ENCODE assay signal across 14 mouse cellular contexts in genomic region chr4:103349219-103349618, GRCm38 (mm10). TPM values are rescaled to one million over a fixed set of nuclear protein-coding genes. Genes with fewer than 3 reads are reported as not detected.
DNase-seq lines count a peak whose midpoint lies in the region; ATAC-seq and TF ChIP-seq lines count a peak whose summit lies in the region.
"Had no signal": no experiment of that assay in that cellular context is flagged by ENCODE, and none has a peak within 500 bp of the region (broad histone marks: within the 10 kb centered on the region; RNA-seq: fewer than 3 reads in every experiment).

No protein-coding gene starts in this region.

- TF ChIP-seq CTCF in hindbrain, postnatal 0 days (IDR thresholded peaks at IDR 0.05; ENCODE audit: low read depth): peak; percentile 29
- TF ChIP-seq CTCF in midbrain, postnatal 0 days (IDR thresholded peaks at IDR 0.05): peak; percentile 41

- H3K9me3 ChIP-seq in hindbrain, postnatal 0 days (ENCODE audit: low read length): no peaks in the 10 kb centered on the region
- H3K9me3 ChIP-seq in hindbrain, embryonic 14.5 days (ENCODE audit: control insufficient read depth, low read length): no peaks in the 10 kb centered on the region
- H3K9me3 ChIP-seq in midbrain, postnatal 0 days (ENCODE audit: low read length): no peaks in the 10 kb centered on the region
- no peaks in the 10 kb centered on the region for H3K9me3 ChIP-seq in midbrain, embryonic 15.5 days
- H3K9me3 ChIP-seq: limb, embryonic 13.5 days had no signal

- WGBS in hindbrain, postnatal 0 days: 90% methylated on average over 4 of the region's 4 CpGs
- 90% methylated on average over 4 of the region's 4 CpGs for WGBS in hindbrain, embryonic 14.5 days
- 90% methylated on average over 4 of the region's 4 CpGs for WGBS in midbrain, postnatal 0 days
- 89% methylated on average over 4 of the region's 4 CpGs for WGBS in midbrain, embryonic 15.5 days

- H3K36me3 ChIP-seq in hindbrain, postnatal 0 days (ENCODE audit: insufficient read depth, low read length): no peaks in the 10 kb centered on the region
- H3K36me3 ChIP-seq in hindbrain, embryonic 14.5 days (replicated peaks; ENCODE audit: control insufficient read depth, insufficient read depth): no peaks in the 10 kb centered on the region
- H3K36me3 ChIP-seq in midbrain, postnatal 0 days (ENCODE audit: insufficient read depth, low read length): no peaks in the 10 kb centered on the region
- H3K36me3 ChIP-seq in midbrain, embryonic 15.5 days (replicated peaks): no peaks in the 10 kb centered on the region
- H3K36me3 ChIP-seq in splenic B cell, adult 2 months (ENCODE audit: control insufficient read depth, insufficient read depth, low read length, poor library complexity, severe bottlenecking): no peaks in the 10 kb centered on the region
- H3K36me3 ChIP-seq: limb, embryonic 13.5 days had no signal

- no peak for ATAC-seq in hindbrain, postnatal 0 days
- no peak for ATAC-seq in hindbrain, embryonic 14.5 days (ENCODE audit: low FRiP score)
- ATAC-seq in midbrain, postnatal 0 days (ENCODE audit: low FRiP score): no peak
- no peak for ATAC-seq in midbrain, embryonic 15.5 days (replicated peaks)

- no peaks in the 10 kb centered on the region for H3K27me3 ChIP-seq in hindbrain, postnatal 0 days (ENCODE audit: insufficient read depth, low read length)
- no peaks in the 10 kb centered on the region for H3K27me3 ChIP-seq in hindbrain, embryonic 14.5 days (ENCODE audit: control insufficient read depth, insufficient read depth, low read length)
- no peaks in the 10 kb centered on the region for H3K27me3 ChIP-seq in midbrain, postnatal 0 days (ENCODE audit: insufficient read depth, low read length)
- H3K27me3 ChIP-seq in midbrain, embryonic 15.5 days (replicated peaks): no peaks in the 10 kb centered on the region
- no peaks in the 10 kb centered on the region for H3K27me3 ChIP-seq in splenic B cell, adult 2 months (ENCODE audit: control insufficient read depth, insufficient read depth, low read length, poor library complexity, severe bottlenecking)
- H3K27me3 ChIP-seq: limb, embryonic 13.5 days had no signal

- no peaks in the 10 kb centered on the region for H3K4me1 ChIP-seq in hindbrain, postnatal 0 days (ENCODE audit: insufficient read depth, low read length)
- H3K4me1 ChIP-seq in hindbrain, embryonic 14.5 days (replicated peaks; ENCODE audit: control insufficient read depth, insufficient read depth, low read length): no peaks in the 10 kb centered on the region
- no peaks in the 10 kb centered on the region for H3K4me1 ChIP-seq in midbrain, postnatal 0 days (ENCODE audit: insufficient read depth, low read length)
- peaks cover 2% of the 10 kb centered on the region; the same call in 1 of the 2 replicates for H3K4me1 ChIP-seq in midbrain, embryonic 15.5 days

- H3K4me3 ChIP-seq in hindbrain, postnatal 0 days (ENCODE audit: low read length): no peak overlapping the region
- H3K4me3 ChIP-seq in hindbrain, embryonic 14.5 days (replicated peaks; ENCODE audit: low read length): no peak overlapping the region
- no peak overlapping the region for H3K4me3 ChIP-seq in midbrain, postnatal 0 days (ENCODE audit: low read depth, low read length)
- H3K4me3 ChIP-seq in midbrain, embryonic 15.5 days: no peak overlapping the region
- H3K4me3 ChIP-seq: limb, embryonic 13.5 days had no signal

- H3K27ac ChIP-seq in hindbrain, postnatal 0 days: no peak overlapping the region
- no peak overlapping the region for H3K27ac ChIP-seq in hindbrain, embryonic 14.5 days
- no peak overlapping the region for H3K27ac ChIP-seq in midbrain, postnatal 0 days (ENCODE audit: low read depth, low read length)
- H3K27ac ChIP-seq in midbrain, embryonic 15.5 days: no peak overlapping the region
- H3K27ac ChIP-seq: limb, embryonic 13.5 days had no signal

- H3K9ac ChIP-seq in hindbrain, postnatal 0 days (replicated peaks; ENCODE audit: low read length): no peak overlapping the region
- H3K9ac ChIP-seq in hindbrain, embryonic 14.5 days: no peak overlapping the region
- no peak overlapping the region for H3K9ac ChIP-seq in midbrain, postnatal 0 days (replicated peaks; ENCODE audit: low read length, poor library complexity, severe bottlenecking)
- H3K9ac ChIP-seq in midbrain, embryonic 15.5 days: no peak overlapping the region
- H3K9ac ChIP-seq: limb, embryonic 13.5 days had no signal

- no peak overlapping the region for H3K4me2 ChIP-seq in hindbrain, postnatal 0 days (ENCODE audit: low read depth, low read length)
- H3K4me2 ChIP-seq in hindbrain, embryonic 14.5 days (replicated peaks): no peak overlapping the region
- no peak overlapping the region for H3K4me2 ChIP-seq in midbrain, postnatal 0 days (ENCODE audit: low read depth, low read length, poor library complexity, severe bottlenecking)
- H3K4me2 ChIP-seq in midbrain, embryonic 15.5 days: no peak overlapping the region
- H3K4me2 ChIP-seq: limb, embryonic 13.5 days had no signal

- DNase-seq in hindbrain, postnatal 0 days (ENCODE audit: low spot score): no peak
- DNase-seq in hindbrain, embryonic 14.5 days (ENCODE audit: low spot score): no peak
- no peak for DNase-seq in midbrain, postnatal 0 days (ENCODE audit: low spot score)
- DNase-seq in NIH3T3 (ENCODE audit: low read depth): peak; percentile 42
- DNase-seq in splenic B cell, adult 2 months (ENCODE audit: low read depth, low spot score): peak; percentile 4
- DNase-seq in spleen, postnatal 14 days (ENCODE audit: low spot score in 2 of 2): no peak
- DNase-seq: embryo, embryonic 11 days; gastrocnemius, postnatal 25 days; kidney, adult 18-20 months; layer of hippocampus, adult 9-11 months had no signal

RNA-seq across cellular contexts. Expression of gene Oma1, which starts 35.6 kb away (rescaled TPM):
- 4.1 and 5.6 TPM in 2 replicates for total RNA-seq in hindbrain, postnatal 0 days (2014; rRNA removed)
- 9.3 and 9.9 TPM in 2 replicates for polyA plus RNA-seq in hindbrain, postnatal 0 days (2015; fragmentation: Nextera tagmentation; extraction: Ambion mirVana)
- 8.7 and 10.5 TPM in 2 replicates for polyA plus RNA-seq in hindbrain, embryonic 14.5 days (2014; fragmentation: Nextera tagmentation; extraction: Ambion mirVana)
- 7.7 and 7.9 TPM in 2 replicates for total RNA-seq in midbrain, postnatal 0 days (2014; rRNA removed)
- 8.2 and 8.6 TPM in 2 replicates for polyA plus RNA-seq in midbrain, postnatal 0 days (2015; fragmentation: Nextera tagmentation; extraction: Ambion mirVana)
- 8.7 and 9.1 TPM in 2 replicates for polyA plus RNA-seq in midbrain, embryonic 15.5 days (2015; fragmentation: Nextera tagmentation; extraction: Ambion mirVana)

RNA-seq across cellular contexts. Expression of gene 4921539E11Rik, which starts 58.6 kb away (rescaled TPM):
- not detected in 2 replicates for total RNA-seq in hindbrain, postnatal 0 days (2014; rRNA removed)
- not detected in 2 replicates for polyA plus RNA-seq in hindbrain, postnatal 0 days (2015; fragmentation: Nextera tagmentation; extraction: Ambion mirVana)
- polyA plus RNA-seq in hindbrain, embryonic 14.5 days (2014; fragmentation: Nextera tagmentation; extraction: Ambion mirVana): not detected in 2 replicates
- not detected in 2 replicates for total RNA-seq in midbrain, postnatal 0 days (2014; rRNA removed)
- polyA plus RNA-seq in midbrain, postnatal 0 days (2015; fragmentation: Nextera tagmentation; extraction: Ambion mirVana): not detected in 2 replicates
- polyA plus RNA-seq in midbrain, embryonic 15.5 days (2015; fragmentation: Nextera tagmentation; extraction: Ambion mirVana): not detected in 2 replicates
- total RNA-seq: gastrocnemius, postnatal 25 days; megakaryocyte, adult 5-6 weeks had no signal
- polyA plus RNA-seq: limb, embryonic 13.5 days; spleen, adult 2 months had no signal

Comparison
In these comparisons a context has a peak if more than half of its experiments do, and no peak if none do; other contexts are left out.
1. DNase-seq: peak in NIH3T3 (single experiment) and splenic B cell, adult 2 months (single experiment); none in hindbrain, postnatal 0 days (single experiment), hindbrain, embryonic 14.5 days (single experiment), midbrain, postnatal 0 days (single experiment) and spleen, postnatal 14 days (0 of 2).